Mouse (Mus musculus) T-helper 17 cell (primary cell): Measurements from ENCODE around the gene Sarm1.

Experiments
- in situ Hi-C, 2 experiments: fragments of 300-600 bp; cut with MboI, MseI; formaldehyde crosslinking; loops; 1 replicate in 1 of 2; 2 replicates in 1 of 2; pipeline ENCODE4 v1.15.1; 2025; ENCODE audit warnings: high pct_unique_total_duplicates in 2 of 2

Sarm1 gene

DNA sequence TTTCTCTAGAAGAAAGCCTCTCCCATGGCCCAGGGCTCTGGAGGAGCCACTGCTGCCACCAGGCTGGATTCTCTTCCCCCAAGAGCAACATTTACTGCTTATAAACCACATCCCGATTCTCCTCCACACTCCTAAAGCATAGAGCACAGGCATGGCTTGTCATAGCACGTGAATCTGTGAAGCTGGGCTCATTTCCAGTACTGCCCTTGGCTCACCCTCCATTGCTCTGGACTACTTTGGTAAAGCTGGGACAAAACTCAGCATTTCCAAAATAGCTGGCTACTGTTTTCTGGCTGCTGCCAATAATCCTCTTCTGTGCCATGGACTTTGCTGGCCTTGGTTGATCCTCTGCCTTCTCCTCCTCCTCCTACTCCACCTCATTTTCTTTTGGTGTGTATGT, 73.2 kb downstream of the Sarm1 start:
- in situ Hi-C loops = no loop called here
